Mouse (Mus musculus) midbrain, postnatal 0 days (tissue): Measurements from ENCODE around the gene Sema4f. TPM values are rescaled to one million over a fixed set of nuclear protein-coding genes. Genes with fewer than 3 reads are reported as not detected.

Source experiments
- ATAC-seq: fragments of 200-750 bp; cut with Nextera tagmentation; 2 replicates; pipeline ENCODE4 v1.8.0; 2017; ENCODE audit warnings: moderate number of reproducible peaks, mild to moderate bottlenecking, moderate TSS enrichment, moderate library complexity; ENCODE audit not compliant: low FRiP score
- DNase-seq: peaks from one replicate; pipeline ENCODE4 v3.0.0-alpha.2; 2015; ENCODE audit warnings: low spot score
- H3K27ac ChIP-seq: fragments of 300-500 bp; sonication (generic); 2 replicates; pipeline ENCODE4 v1.5.1; 2014; ENCODE audit warnings: low read depth, mild to moderate bottlenecking, low read length, mixed read lengths
- H3K27me3 ChIP-seq: fragments of 300-500 bp; sonication (generic); 2 replicates; pipeline ENCODE4 v1.6.1; 2014; ENCODE audit warnings: low read length, control low read depth, mixed read lengths; ENCODE audit not compliant: insufficient read depth
- H3K36me3 ChIP-seq: fragments of 300-500 bp; sonication (generic); 2 replicates; pipeline ENCODE4 v1.6.1; 2014; ENCODE audit warnings: low read length, control low read depth, mixed read lengths; ENCODE audit not compliant: insufficient read depth
- H3K4me1 ChIP-seq: fragments of 300-500 bp; sonication (generic); 2 replicates; pipeline ENCODE4 v1.6.1; 2014; ENCODE audit warnings: mild to moderate bottlenecking, control low read depth, antibody characterized with exemption, low read length, mixed read lengths; ENCODE audit not compliant: insufficient read depth
- H3K4me2 ChIP-seq: fragments of 300-500 bp; sonication (generic); 2 replicates; pipeline ENCODE4 v1.6.1; 2014; ENCODE audit warnings: low read depth, mild to moderate bottlenecking, low read length, mixed read lengths; ENCODE audit not compliant: poor library complexity, severe bottlenecking
- H3K4me3 ChIP-seq: fragments of 300-500 bp; sonication (generic); 2 replicates; pipeline ENCODE4 v1.5.1; 2014; ENCODE audit warnings: low read depth, mild to moderate bottlenecking, low read length, moderate library complexity
- H3K9ac ChIP-seq: fragments of 300-500 bp; sonication (generic); replicated peaks from 2 replicates; pipeline ENCODE4 v1.6.1; 2014; ENCODE audit warnings: mild to moderate bottlenecking, low read length, moderate library complexity, mixed read lengths; ENCODE audit not compliant: poor library complexity, severe bottlenecking
- H3K9me3 ChIP-seq: fragments of 300-500 bp; sonication (generic); 2 replicates; pipeline ENCODE4 v1.6.1; 2016; ENCODE audit warnings: low read length, control low read depth
- CTCF ChIP-seq: IDR thresholded peaks from 2 replicates; pipeline ENCODE4 v1.5.1; 2016; ENCODE audit warnings: antibody characterized with exemption, mild to moderate bottlenecking
- WGBS: fragments of 180-500 bp; shearing (Covaris S2); extraction: QIAGEN DNeasy Blood & Tissue Kit; methylation state at CpG from one replicate; pipeline ENCODE4 v1.1.7; 2014; 5-methylcytosine and 5-hydroxymethylcytosine counted together
- polyA plus RNA-seq: library from polyadenylated mRNA; unstranded; fragments of >200 nt; fragmentation: Nextera tagmentation; extraction: Ambion mirVana; gene quantifications from 2 replicates; pipeline ENCODE4 v1.2.1, GENCODE M21; 2015
- total RNA-seq: library from RNA; depleted of rRNA; stranded (reverse); fragments of >200 nt; gene quantifications from 2 replicates; pipeline ENCODE4 v1.2.3, GENCODE M21; 2014

Sema4f gene
- total and polyA plus RNA-seq, 2 experiments from 2014 or later: 15.4 to 16.9 TPM

GRCm38 (mm10) chr6:82926528-82926927, 13.0 kb downstream of the Sema4f start:
- 88% methylated on average over 7 of the region's 7 CpGs for WGBS
- DNase-seq: peak; percentile 49
- H3K36me3 ChIP-seq: peaks cover 19% of the 10 kb centered on the region; the same call in 1 of the 2 replicates
- H3K4me2 ChIP-seq: no peak overlapping the region
- no peaks in the 10 kb centered on the region for H3K27me3 ChIP-seq
- no peaks in the 10 kb centered on the region for H3K4me1 ChIP-seq
- ATAC-seq: no peak
- H3K9ac ChIP-seq: no peak overlapping the region
- no peaks in the 10 kb centered on the region for H3K9me3 ChIP-seq
- TF ChIP-seq CTCF: no peak
- H3K27ac ChIP-seq: no peak overlapping the region
- H3K4me3 ChIP-seq: no peak overlapping the region

GRCm38 (mm10) chr6:82926106-82926505, 13.5 kb downstream of the Sema4f start:
- Histone ChIP-seq H3K9ac (no peak overlapping the region), H3K36me3 (peaks cover 17% of the 10 kb centered on the region; the same call in 1 of the 2 replicates), H3K4me1 (no peaks in the 10 kb centered on the region), H3K27me3 (no peaks in the 10 kb centered on the region), H3K4me3 (no peak overlapping the region), H3K4me2 (no peak overlapping the region), H3K27ac (no peak overlapping the region), H3K9me3 (no peaks in the 10 kb centered on the region)
- no peak for TF ChIP-seq CTCF
- ATAC-seq (no peak), DNase-seq (peak; percentile 39)
- 80% methylated on average over 10 of the region's 10 CpGs for WGBS

GRCm38 (mm10) chr6:82925005-82925404, 14.6 kb downstream of the Sema4f start:
- 55% methylated on average over 3 of the region's 3 CpGs for WGBS
- no peak for ATAC-seq
- H3K36me3 ChIP-seq: peaks cover 9% of the 10 kb centered on the region; the same call in 1 of the 2 replicates
- no peaks in the 10 kb centered on the region for H3K4me1 ChIP-seq
- H3K9me3 ChIP-seq: no peaks in the 10 kb centered on the region
- no peaks in the 10 kb centered on the region for H3K27me3 ChIP-seq
- H3K4me2 ChIP-seq: no peak overlapping the region
- peak; percentile 57 for TF ChIP-seq CTCF
- H3K4me3 ChIP-seq: no peak overlapping the region
- no peak overlapping the region for H3K27ac ChIP-seq
- DNase-seq: no peak
- no peak overlapping the region for H3K9ac ChIP-seq

- no peak overlapping the region for H3K4me2 ChIP-seq
- no peak for DNase-seq
- ATAC-seq: no peak
- TF ChIP-seq CTCF: no peak
- no peak overlapping the region for H3K9ac ChIP-seq
- H3K4me1 ChIP-seq: no peaks in the 10 kb centered on the region
- H3K27ac ChIP-seq: no peak overlapping the region
- no peaks in the 10 kb centered on the region for H3K9me3 ChIP-seq
- WGBS: 78% methylated on average over 9 of the region's 9 CpGs
- no peak overlapping the region for H3K4me3 ChIP-seq
- H3K27me3 ChIP-seq: no peaks in the 10 kb centered on the region
- H3K36me3 ChIP-seq: peaks cover 34% of the 10 kb centered on the region
Measured at GRCm38 (mm10) chr6:82921426-82922224, 17.9 kb downstream of the Sema4f start.

- Histone ChIP-seq H3K9ac (no peak overlapping the region), H3K4me1 (no peaks in the 10 kb centered on the region), H3K9me3 (no peaks in the 10 kb centered on the region), H3K27ac (no peak overlapping the region), H3K4me2 (no peak overlapping the region), H3K27me3 (no peaks in the 10 kb centered on the region), H3K4me3 (no peak overlapping the region), H3K36me3 (peaks cover 34% of the 10 kb centered on the region)
- ATAC-seq: no peak
- 61% methylated on average over 8 of the region's 8 CpGs for WGBS
- DNase-seq: no peak
- no peak for TF ChIP-seq CTCF
Measured at GRCm38 (mm10) chr6:82919520-82919919, 20.0 kb downstream of the Sema4f start.

GRCm38 (mm10) chr6:82918371-82918770, 21.2 kb downstream of the Sema4f start:
- Histone ChIP-seq H3K36me3 (peaks cover 38% of the 10 kb centered on the region), H3K4me3 (no peak overlapping the region), H3K4me2 (no peak overlapping the region), H3K27ac (no peak overlapping the region), H3K9me3 (no peaks in the 10 kb centered on the region), H3K4me1 (no peaks in the 10 kb centered on the region), H3K27me3 (no peaks in the 10 kb centered on the region), H3K9ac (no peak overlapping the region)
- DNase-seq (no peak), ATAC-seq (no peak)
- TF ChIP-seq CTCF: no peak
- WGBS: 89% methylated on average over 14 of the region's 14 CpGs
